Mouse (Mus musculus) hindbrain, embryonic 12.5 days (tissue): ENCODE results near the gene Abca9. TPM values are rescaled to one million over a fixed set of nuclear protein-coding genes. Genes with fewer than 3 reads are reported as not detected.

Experiments used
- ATAC-seq: fragments of 200-750 bp; cut with Nextera tagmentation; 2 replicates; pipeline ENCODE4 v1.8.0; 2017; ENCODE audit warnings: moderate TSS enrichment; ENCODE audit not compliant: low FRiP score
- H3K27ac ChIP-seq: fragments of 300-500 bp; sonication (generic); 2 replicates; pipeline ENCODE4 v1.5.1; 2016; ENCODE audit warnings: mild to moderate bottlenecking
- H3K27me3 ChIP-seq: fragments of 300-500 bp; sonication (generic); 2 replicates; pipeline ENCODE4 v1.6.1; 2016; ENCODE audit warnings: mild to moderate bottlenecking
- H3K36me3 ChIP-seq: fragments of 300-500 bp; sonication (generic); 2 replicates; pipeline ENCODE4 v1.6.1; 2016; ENCODE audit warnings: mild to moderate bottlenecking
- H3K4me1 ChIP-seq: fragments of 300-500 bp; sonication (generic); 2 replicates; pipeline ENCODE4 v1.6.1; 2016
- H3K4me2 ChIP-seq: fragments of 300-500 bp; sonication (generic); replicated peaks from 2 replicates; pipeline ENCODE4 v1.6.1; 2016; ENCODE audit warnings: mild to moderate bottlenecking
- H3K4me3 ChIP-seq: fragments of 300-500 bp; sonication (generic); 2 replicates; pipeline ENCODE4 v1.5.1; 2016; ENCODE audit warnings: mild to moderate bottlenecking
- H3K9ac ChIP-seq: fragments of 300-500 bp; sonication (generic); 2 replicates; pipeline ENCODE4 v1.6.1; 2016; ENCODE audit warnings: mild to moderate bottlenecking, moderate library complexity
- H3K9me3 ChIP-seq: fragments of 300-500 bp; sonication (generic); replicated peaks from 2 replicates; pipeline ENCODE4 v1.6.1; 2016; ENCODE audit warnings: mild to moderate bottlenecking
- WGBS: fragments of 180-500 bp; shearing (Covaris S2); methylation state at CpG from one replicate; pipeline ENCODE4 v1.1.7; 2016; 5-methylcytosine and 5-hydroxymethylcytosine counted together
- polyA plus RNA-seq: library from polyadenylated mRNA; unstranded; fragments of >200 nt; fragmentation: Nextera tagmentation; extraction: Ambion mirVana; gene quantifications from 2 replicates; pipeline ENCODE4 v1.2.1, GENCODE M21; 2016

The Abca9 gene
- polyA plus RNA-seq, 1 experiment from 2014 or later = 5.4 TPM

DNA sequence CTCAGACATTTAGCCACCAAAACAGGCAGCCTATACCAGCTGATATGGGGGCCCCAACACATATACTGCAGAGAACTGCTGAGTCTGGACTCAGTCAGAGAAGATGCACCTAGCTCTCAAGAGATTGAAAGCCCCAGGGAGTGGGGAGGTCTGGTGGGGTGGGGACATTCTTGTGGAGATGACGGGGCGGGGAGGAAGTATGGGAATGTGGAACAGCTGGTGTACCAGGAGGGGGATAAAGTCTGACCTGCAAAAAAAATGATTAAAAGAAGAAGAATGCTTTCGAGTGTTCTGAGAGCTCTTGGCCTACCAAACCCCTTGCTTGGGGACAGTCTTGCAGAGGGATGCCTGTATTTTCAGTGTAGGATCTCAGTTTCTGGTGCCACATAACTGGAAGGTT is 114.3 kb downstream of the Abca9 start:
- no peak for ATAC-seq
- no peak overlapping the region for H3K4me3 ChIP-seq
- no peaks in the 10 kb centered on the region for H3K4me1 ChIP-seq
- no peak overlapping the region for H3K4me2 ChIP-seq
- no peak overlapping the region for H3K27ac ChIP-seq
- no peak overlapping the region for H3K9ac ChIP-seq
- H3K9me3 ChIP-seq = no peaks in the 10 kb centered on the region
- no peaks in the 10 kb centered on the region for H3K36me3 ChIP-seq
- no peaks in the 10 kb centered on the region for H3K27me3 ChIP-seq
- WGBS = 66% methylated on average over 3 of the region's 3 CpGs

Other genes with a start within 250 kb of the Abca9 start
- 1.3 and 1.5 TPM in 2 replicates for gene Abca8b, start 172.4 kb downstream of the Abca9 start, polyA plus RNA-seq
- gene Abca8a, start 72.2 kb downstream of the Abca9 start, polyA plus RNA-seq = 0.42 and 1.4 TPM in 2 replicates
- gene Abca6, start 83.6 kb upstream of the Abca9 start, polyA plus RNA-seq = 0.35 and 0.40 TPM in 2 replicates
- 5.9 and 8.9 TPM in 2 replicates for gene Abca5, start 169.5 kb upstream of the Abca9 start, polyA plus RNA-seq
- 27.8 and 34.4 TPM in 2 replicates for gene Map2k6, start 230.9 kb upstream of the Abca9 start, polyA plus RNA-seq